In the genomic region with DNA sequence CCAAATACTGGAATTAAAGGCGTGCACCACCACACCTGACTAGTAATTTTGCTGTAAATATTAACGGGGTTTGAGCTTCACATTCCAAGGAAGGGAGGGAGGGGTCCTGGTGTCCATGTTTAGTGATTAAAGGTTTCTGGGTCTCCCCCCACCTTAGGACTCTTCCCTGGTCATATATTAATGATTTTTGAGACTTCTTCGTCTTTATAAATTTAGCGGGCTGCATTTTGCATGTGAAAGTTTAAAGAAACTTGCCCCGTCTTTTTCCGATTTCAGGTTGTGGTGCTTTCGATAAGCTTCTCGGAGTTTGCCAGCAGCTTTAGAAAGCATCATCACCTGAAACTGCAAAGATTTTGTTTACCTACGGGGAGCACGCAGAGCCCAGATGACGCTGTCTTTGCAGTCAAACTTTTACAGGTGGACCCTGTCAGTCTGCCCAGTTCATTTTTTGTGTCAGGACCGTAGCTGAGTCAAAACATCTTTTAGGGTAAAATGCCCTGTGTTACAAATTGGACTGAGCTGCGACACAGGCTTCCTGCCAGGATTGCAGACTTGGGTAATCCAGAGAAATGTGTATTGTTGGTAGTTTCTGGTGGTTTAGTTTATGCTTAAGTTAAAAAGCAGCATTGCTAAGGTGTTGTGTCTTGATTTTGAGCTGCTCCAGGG, we compare ENCODE assay signal across 9 mouse cellular contexts. TPM values are rescaled to one million over a fixed set of nuclear protein-coding genes. Genes with fewer than 3 reads are reported as not detected.
DNase-seq lines count a peak whose midpoint lies in the region; ATAC-seq and TF ChIP-seq lines count a peak whose summit lies in the region.
"Had no signal": no experiment of that assay in that cellular context is flagged by ENCODE, and none has a peak within 500 bp of the region (broad histone marks: within the 10 kb centered on the region; RNA-seq: fewer than 3 reads in every experiment).

No protein-coding gene starts in this region.

- no peak for TF ChIP-seq CTCF in E14TG2a.4 (conservative IDR thresholded peaks at IDR 0.05; ENCODE audit: low read length)
- no peak for TF ChIP-seq CTCF in small intestine, adult 2 months (IDR thresholded peaks at IDR 0.05; ENCODE audit: extremely low read depth, insufficient read length, insufficient replicate concordance, low read depth, low read length)

- peaks cover 20% of the 10 kb centered on the region for H3K4me1 ChIP-seq in heart, embryonic 10.5 days
- peaks cover 55% of the 10 kb centered on the region for H3K4me1 ChIP-seq in E14TG2a.4 (replicated peaks; ENCODE audit: low read depth, low read length)
- peaks cover 67% of the 10 kb centered on the region for H3K4me1 ChIP-seq in forebrain, embryonic 13.5 days
- peaks cover 27% of the 10 kb centered on the region for H3K4me1 ChIP-seq in small intestine, adult 2 months (ENCODE audit: control insufficient read depth, insufficient read depth, insufficient read length, low read length)

- no peak for DNase-seq in heart, embryonic 10.5 days (ENCODE audit: low spot score)
- DNase-seq in heart, adult 9 months (ENCODE audit: low spot score in 2 of 2), result no peak
- DNase-seq in kidney, postnatal 36 days, result peak; percentile 42 to 58
- DNase-seq in Muller cell, postnatal 12 days (ENCODE audit: inconsistent ontology term), result no peak
- no peak for DNase-seq in frontal cortex, postnatal 14 days (ENCODE audit: low spot score in 2 of 2)

- H3K27ac ChIP-seq in heart, embryonic 10.5 days, result no peak overlapping the region
- H3K27ac ChIP-seq in forebrain, embryonic 13.5 days, result no peak overlapping the region
- H3K27ac ChIP-seq in small intestine, adult 2 months (ENCODE audit: insufficient read depth, low read depth, low read length), result peak overlapping the region; percentile 57

- H3K9ac ChIP-seq in forebrain, embryonic 13.5 days, result peak overlapping the region; percentile 58

- no peak for ATAC-seq in forebrain, embryonic 13.5 days

- H3K4me3 ChIP-seq in heart, embryonic 10.5 days, result 0 out of 2 replicates have a peak overlapping the region, but pooled peaks have one; percentile 12
- peak overlapping the region; percentile 7; the same call in 1 of the 2 replicates for H3K4me3 ChIP-seq in E14TG2a.4 (replicated peaks; ENCODE audit: low read length)
- peak overlapping the region; percentile 59 for H3K4me3 ChIP-seq in forebrain, embryonic 13.5 days
- peak overlapping the region; percentile 50 for H3K4me3 ChIP-seq in small intestine, adult 2 months (ENCODE audit: low read depth, low read length)

- H3K36me3 ChIP-seq in heart, embryonic 10.5 days, result peaks cover 26% of the 10 kb centered on the region
- peaks cover 53% of the 10 kb centered on the region for H3K36me3 ChIP-seq in E14TG2a.4 (ENCODE audit: insufficient read depth, low read length)
- peaks cover 36% of the 10 kb centered on the region for H3K36me3 ChIP-seq in forebrain, embryonic 13.5 days (ENCODE audit: poor library complexity, severe bottlenecking)
- peaks cover 35% of the 10 kb centered on the region for H3K36me3 ChIP-seq in small intestine, adult 2 months (ENCODE audit: control insufficient read depth, insufficient read depth, low read length)

- WGBS in heart, embryonic 10.5 days, result 89% methylated on average over 13 of the region's 13 CpGs
- WGBS in forebrain, embryonic 13.5 days, result 77% methylated on average over 13 of the region's 13 CpGs
- WGBS in small intestine, adult 2 months, result 24% methylated on average over 13 of the region's 13 CpGs

- TF ChIP-seq POLR2A in small intestine, adult 2 months (IDR thresholded peaks at IDR 0.05; ENCODE audit: low read depth, low read length), result no peak

- no peaks in the 10 kb centered on the region for H3K9me3 ChIP-seq in heart, embryonic 10.5 days
- no peaks in the 10 kb centered on the region for H3K9me3 ChIP-seq in E14TG2a.4 (ENCODE audit: low read length)
- H3K9me3 ChIP-seq in forebrain, embryonic 13.5 days (replicated peaks), result no peaks in the 10 kb centered on the region
- H3K9me3 ChIP-seq: G1E had no signal

- peak overlapping the region; percentile 90 for H3K4me2 ChIP-seq in forebrain, embryonic 13.5 days

- H3K27me3 ChIP-seq in heart, embryonic 10.5 days (ENCODE audit: insufficient read depth, poor library complexity, severe bottlenecking), result no peaks in the 10 kb centered on the region
- H3K27me3 ChIP-seq in E14TG2a.4 (ENCODE audit: insufficient read depth, low read length), result no peaks in the 10 kb centered on the region
- H3K27me3 ChIP-seq in forebrain, embryonic 13.5 days, result no peaks in the 10 kb centered on the region
- no peaks in the 10 kb centered on the region for H3K27me3 ChIP-seq in small intestine, adult 2 months (ENCODE audit: control insufficient read depth, insufficient read depth, low read length)

RNA-seq across cellular contexts. Expression of a gene that starts 5.3 kb away (rescaled TPM):
- 23.3 and 24.2 TPM in 2 replicates for polyA plus RNA-seq in heart, embryonic 10.5 days (2016; fragmentation: Nextera tagmentation; extraction: Ambion mirVana)
- 52.9 and 55.0 TPM in 2 replicates for polyA plus RNA-seq in forebrain, embryonic 13.5 days (2015; fragmentation: Nextera tagmentation; extraction: Ambion mirVana)
- polyA plus RNA-seq in small intestine, adult 2 months (2012; rRNA removed), result 8.3 and 32.7 TPM in 2 replicates

Comparison
In these comparisons a context has a peak if more than half of its experiments do, and no peak if none do; other contexts are left out.
1. DNase-seq: peak in kidney, postnatal 36 days (2 of 2); none in heart, embryonic 10.5 days (single experiment), heart, adult 9 months (0 of 2), Muller cell, postnatal 12 days (single experiment) and frontal cortex, postnatal 14 days (0 of 2).
2. H3K4me3 ChIP-seq: peak in every context shown above with its lines; median percentile 59 in forebrain, embryonic 13.5 days; 50 in small intestine, adult 2 months; 12 in heart, embryonic 10.5 days; 7 in E14TG2a.4.